Mouse (Mus musculus): ENCODE results near the gene Lrp10. TPM values are rescaled to one million over a fixed set of nuclear protein-coding genes. Genes with fewer than 3 reads are reported as not detected.

Lrp10 gene
- polyA plus RNA-seq (2014; fragmentation: Nextera tagmentation; extraction: Ambion mirVana) = 32.0 and 47.0 TPM in 2 replicates

- no peaks in the 10 kb centered on the region for H3K27me3 ChIP-seq (ENCODE audit: control insufficient read depth, insufficient read depth, low read length)
- H3K4me2 ChIP-seq (replicated peaks; ENCODE audit: low read depth, low read length) = peak within 1 kb of the TSS; percentile 84
- no peaks in the 10 kb centered on the region for H3K9me3 ChIP-seq (ENCODE audit: control insufficient read depth, low read length)
- H3K4me1 ChIP-seq (ENCODE audit: control insufficient read depth, insufficient read depth, low read length) = no peaks in the 10 kb centered on the region
- peak within 1 kb of the TSS; percentile 72 for H3K27ac ChIP-seq (ENCODE audit: low read depth, low read length)
- H3K4me3 ChIP-seq (ENCODE audit: low read length) = peak within 1 kb of the TSS; percentile 72
- H3K9ac ChIP-seq (ENCODE audit: low read depth, low read length) = peak within 1 kb of the TSS; percentile 77
- peaks cover 26% of the 10 kb centered on the region for H3K36me3 ChIP-seq (ENCODE audit: control insufficient read depth, insufficient read depth, low read length)
- ATAC-seq (ENCODE audit: low FRiP score, low TSS enrichment) = peak; percentile 92
- 0% methylated on average over 35 of the region's 35 CpGs for WGBS
Observed at GRCm38 (mm10) chr14:54463959-54464292, at the start of gene Lrp10. Gene Lrp10, plus strand, starts transcription at chr14:54464137.

GRCm38 (mm10) chr14:54415241-54416020 lies 48.5 kb upstream of the Lrp10 start:
- no peak overlapping the region for H3K27ac ChIP-seq (ENCODE audit: low read depth, low read length)
- peaks cover 20% of the 10 kb centered on the region for H3K4me1 ChIP-seq (ENCODE audit: control insufficient read depth, insufficient read depth, low read length)
- H3K9ac ChIP-seq (ENCODE audit: low read depth, low read length) = no peak overlapping the region
- H3K4me3 ChIP-seq (ENCODE audit: low read length) = no peak overlapping the region
- no peak for ATAC-seq (ENCODE audit: low FRiP score, low TSS enrichment)
- H3K36me3 ChIP-seq (ENCODE audit: control insufficient read depth, insufficient read depth, low read length) = no peaks in the 10 kb centered on the region
- WGBS = 20% methylated on average over 13 of the region's 13 CpGs
- H3K27me3 ChIP-seq (ENCODE audit: control insufficient read depth, insufficient read depth, low read length) = no peaks in the 10 kb centered on the region
- H3K4me2 ChIP-seq (replicated peaks; ENCODE audit: low read depth, low read length) = no peak overlapping the region
- no peaks in the 10 kb centered on the region for H3K9me3 ChIP-seq (ENCODE audit: control insufficient read depth, low read length)

GRCm38 (mm10) chr14:54416229-54416775 lies 47.6 kb upstream of the Lrp10 start:
- no peak for ATAC-seq (ENCODE audit: low FRiP score, low TSS enrichment)
- H3K9me3 ChIP-seq (ENCODE audit: control insufficient read depth, low read length) = no peaks in the 10 kb centered on the region
- H3K4me2 ChIP-seq (replicated peaks; ENCODE audit: low read depth, low read length) = no peak overlapping the region
- H3K27ac ChIP-seq (ENCODE audit: low read depth, low read length) = no peak overlapping the region
- H3K27me3 ChIP-seq (ENCODE audit: control insufficient read depth, insufficient read depth, low read length) = no peaks in the 10 kb centered on the region
- no peak overlapping the region for H3K9ac ChIP-seq (ENCODE audit: low read depth, low read length)
- 57% methylated on average over 5 of the region's 5 CpGs for WGBS
- H3K4me1 ChIP-seq (ENCODE audit: control insufficient read depth, insufficient read depth, low read length) = peaks cover 20% of the 10 kb centered on the region
- no peak overlapping the region for H3K4me3 ChIP-seq (ENCODE audit: low read length)
- no peaks in the 10 kb centered on the region for H3K36me3 ChIP-seq (ENCODE audit: control insufficient read depth, insufficient read depth, low read length)

- H3K27ac ChIP-seq (ENCODE audit: low read depth, low read length) = no peak overlapping the region
- no peak overlapping the region for H3K9ac ChIP-seq (ENCODE audit: low read depth, low read length)
- no peak overlapping the region for H3K4me3 ChIP-seq (ENCODE audit: low read length)
- H3K36me3 ChIP-seq (ENCODE audit: control insufficient read depth, insufficient read depth, low read length) = no peaks in the 10 kb centered on the region
- H3K9me3 ChIP-seq (ENCODE audit: control insufficient read depth, low read length) = no peaks in the 10 kb centered on the region
- ATAC-seq (ENCODE audit: low FRiP score, low TSS enrichment) = no peak
- 84% methylated on average over 4 of the region's 4 CpGs for WGBS
- H3K27me3 ChIP-seq (ENCODE audit: control insufficient read depth, insufficient read depth, low read length) = no peaks in the 10 kb centered on the region
- no peak overlapping the region for H3K4me2 ChIP-seq (replicated peaks; ENCODE audit: low read depth, low read length)
- H3K4me1 ChIP-seq (ENCODE audit: control insufficient read depth, insufficient read depth, low read length) = peaks cover 20% of the 10 kb centered on the region
Observed at GRCm38 (mm10) chr14:54416830-54417229, 47.1 kb upstream of the Lrp10 start.

- peak within 1 kb of the TSS; percentile 8 for H3K4me3 ChIP-seq (ENCODE audit: low read length)
- H3K4me2 ChIP-seq (replicated peaks; ENCODE audit: low read depth, low read length) = peak within 1 kb of the TSS; percentile 33; the same call in 1 of the 2 replicates
- WGBS = 10% methylated on average over 19 of the region's 19 CpGs
- no peak within 1 kb of the TSS for H3K9ac ChIP-seq (ENCODE audit: low read depth, low read length)
- no peaks in the 10 kb centered on the region for H3K9me3 ChIP-seq (ENCODE audit: control insufficient read depth, low read length)
- peaks cover 20% of the 10 kb centered on the region for H3K4me1 ChIP-seq (ENCODE audit: control insufficient read depth, insufficient read depth, low read length)
- no peaks in the 10 kb centered on the region for H3K27me3 ChIP-seq (ENCODE audit: control insufficient read depth, insufficient read depth, low read length)
- H3K27ac ChIP-seq (ENCODE audit: low read depth, low read length) = no peak within 1 kb of the TSS
- ATAC-seq (ENCODE audit: low FRiP score, low TSS enrichment) = peak; percentile 39; the same call in 1 of the 2 replicates
- no peaks in the 10 kb centered on the region for H3K36me3 ChIP-seq (ENCODE audit: control insufficient read depth, insufficient read depth, low read length)
Observed at GRCm38 (mm10) chr14:54417623-54418081, 46.3 kb upstream of the Lrp10 start, which contains the start of gene Slc7a7. Gene Slc7a7, minus strand, starts transcription at chr14:54417780.

GRCm38 (mm10) chr14:54421014-54421413 lies 42.9 kb upstream of the Lrp10 start:
- no peak overlapping the region for H3K4me2 ChIP-seq (replicated peaks; ENCODE audit: low read depth, low read length)
- no peaks in the 10 kb centered on the region for H3K36me3 ChIP-seq (ENCODE audit: control insufficient read depth, insufficient read depth, low read length)
- ATAC-seq (ENCODE audit: low FRiP score, low TSS enrichment) = no peak
- 64% methylated on average over 2 of the region's 2 CpGs for WGBS
- no peak overlapping the region for H3K4me3 ChIP-seq (ENCODE audit: low read length)
- H3K9ac ChIP-seq (ENCODE audit: low read depth, low read length) = no peak overlapping the region
- H3K27me3 ChIP-seq (ENCODE audit: control insufficient read depth, insufficient read depth, low read length) = no peaks in the 10 kb centered on the region
- peaks cover 9% of the 10 kb centered on the region; the same call in 1 of the 2 replicates for H3K4me1 ChIP-seq (ENCODE audit: control insufficient read depth, insufficient read depth, low read length)
- no peaks in the 10 kb centered on the region for H3K9me3 ChIP-seq (ENCODE audit: control insufficient read depth, low read length)
- no peak overlapping the region for H3K27ac ChIP-seq (ENCODE audit: low read depth, low read length)

GRCm38 (mm10) chr14:54423406-54423805 lies 40.5 kb upstream of the Lrp10 start:
- Histone ChIP-seq H3K27me3 (ENCODE audit: control insufficient read depth, insufficient read depth, low read length) (no peaks in the 10 kb centered on the region), H3K9me3 (ENCODE audit: control insufficient read depth, low read length) (no peaks in the 10 kb centered on the region), H3K4me1 (ENCODE audit: control insufficient read depth, insufficient read depth, low read length) (peaks cover 10% of the 10 kb centered on the region; the same call in 1 of the 2 replicates), H3K36me3 (ENCODE audit: control insufficient read depth, insufficient read depth, low read length) (peaks cover 2% of the 10 kb centered on the region; the same call in 1 of the 2 replicates), H3K4me2 (replicated peaks; ENCODE audit: low read depth, low read length) (no peak overlapping the region), H3K4me3 (ENCODE audit: low read length) (no peak overlapping the region), H3K9ac (ENCODE audit: low read depth, low read length) (no peak overlapping the region), H3K27ac (ENCODE audit: low read depth, low read length) (no peak overlapping the region)
- WGBS = 64% methylated on average over 5 of the region's 5 CpGs
- no peak for ATAC-seq (ENCODE audit: low FRiP score, low TSS enrichment)

- ATAC-seq (ENCODE audit: low FRiP score, low TSS enrichment) = no peak
- Histone ChIP-seq H3K36me3 (ENCODE audit: control insufficient read depth, insufficient read depth, low read length) (peaks cover 12% of the 10 kb centered on the region; the same call in 1 of the 2 replicates), H3K4me2 (replicated peaks; ENCODE audit: low read depth, low read length) (no peak overlapping the region), H3K9me3 (ENCODE audit: control insufficient read depth, low read length) (no peaks in the 10 kb centered on the region), H3K4me1 (ENCODE audit: control insufficient read depth, insufficient read depth, low read length) (peaks cover 15% of the 10 kb centered on the region), H3K4me3 (ENCODE audit: low read length) (no peak overlapping the region), H3K9ac (ENCODE audit: low read depth, low read length) (no peak overlapping the region), H3K27ac (ENCODE audit: low read depth, low read length) (no peak overlapping the region), H3K27me3 (ENCODE audit: control insufficient read depth, insufficient read depth, low read length) (no peaks in the 10 kb centered on the region)
- WGBS = 85% methylated on average over 1 of the region's 1 CpGs
Observed at GRCm38 (mm10) chr14:54424634-54425033, 39.3 kb upstream of the Lrp10 start.

GRCm38 (mm10) chr14:54425540-54425939 lies 38.4 kb upstream of the Lrp10 start:
- Histone ChIP-seq H3K4me3 (ENCODE audit: low read length) (no peak overlapping the region; the same call in 1 of the 2 replicates), H3K4me2 (replicated peaks; ENCODE audit: low read depth, low read length) (peak overlapping the region; percentile 54; the same call in 1 of the 2 replicates)

More at GRCm38 (mm10) chr14:54425540-54425939, 38.4 kb upstream of the Lrp10 start:
- H3K27me3 ChIP-seq (ENCODE audit: control insufficient read depth, insufficient read depth, low read length) = no peaks in the 10 kb centered on the region
- peaks cover 16% of the 10 kb centered on the region for H3K36me3 ChIP-seq (ENCODE audit: control insufficient read depth, insufficient read depth, low read length)
- WGBS = 91% methylated on average over 1 of the region's 1 CpGs
- peaks cover 24% of the 10 kb centered on the region for H3K4me1 ChIP-seq (ENCODE audit: control insufficient read depth, insufficient read depth, low read length)
- no peak for ATAC-seq (ENCODE audit: low FRiP score, low TSS enrichment)
- H3K9me3 ChIP-seq (ENCODE audit: control insufficient read depth, low read length) = no peaks in the 10 kb centered on the region
- no peak overlapping the region for H3K9ac ChIP-seq (ENCODE audit: low read depth, low read length)
- no peak overlapping the region for H3K27ac ChIP-seq (ENCODE audit: low read depth, low read length)
